Mouse (Mus musculus): ENCODE measurements around the gene Vwa7. TPM values are rescaled to one million over a fixed set of nuclear protein-coding genes. Genes with fewer than 3 reads are reported as not detected.

The Vwa7 gene
- total and polyA plus RNA-seq, 3 experiments: 9.8 to 10.4 TPM; not detected in 1

GRCm38 (mm10) chr17:35020551-35020950, 4.2 kb downstream of the Vwa7 start:
- peaks cover 22% of the 10 kb centered on the region for H3K79me2 ChIP-seq (ENCODE audit: control insufficient read depth, insufficient read depth, low read length, poor library complexity)
- H3K9ac ChIP-seq (ENCODE audit: control insufficient read depth, low read depth, low read length, poor library complexity, severe bottlenecking): peak overlapping the region; percentile 63
- no peaks in the 10 kb centered on the region for H3K27me3 ChIP-seq (ENCODE audit: control insufficient read depth in 1 of 2, insufficient read depth in 2 of 2, low read length in 2 of 2)
- H3K9me3 ChIP-seq (replicated peaks; ENCODE audit: insufficient read depth, low read length): no peaks in the 10 kb centered on the region
- no peak for TF ChIP-seq TAL1 (IDR thresholded peaks at IDR 0.05; ENCODE audit: low read length)
- no peak for TF ChIP-seq CHD1 (IDR thresholded peaks at IDR 0.05; ENCODE audit: low read depth, low read length)
- TF ChIP-seq ETS1 (IDR thresholded peaks at IDR 0.05; ENCODE audit: low read depth, low read length): no peak
- no peak for TF ChIP-seq MAFK (IDR thresholded peaks at IDR 0.05; ENCODE audit: borderline replicate concordance, low read depth, low read length)
- no peak for TF ChIP-seq RCOR1 (IDR thresholded peaks at IDR 0.05; ENCODE audit: low read depth, low read length)
- no peak for TF ChIP-seq TCF12 (IDR thresholded peaks at IDR 0.05; ENCODE audit: low read depth, low read length)
- TF ChIP-seq MXI1 (IDR thresholded peaks at IDR 0.05; ENCODE audit: low read depth, low read length): no peak
- no peak for TF ChIP-seq POLR2AphosphoS2 (IDR thresholded peaks at IDR 0.05; ENCODE audit: low read length)
- TF ChIP-seq ZNF384 (IDR thresholded peaks at IDR 0.05; ENCODE audit: low read depth, low read length): no peak
- H3K4me3 ChIP-seq (ENCODE audit: control insufficient read depth in 1 of 2, insufficient read depth in 1 of 2, low read depth in 2 of 2, low read length in 2 of 2): no peak overlapping the region
- peaks cover 0 to 41% of the 10 kb centered on the region in 2 experiments; a peak in 2 of 4 replicates for H3K36me3 ChIP-seq (ENCODE audit: control insufficient read depth in 1 of 2, insufficient read depth in 2 of 2, low read length in 2 of 2)
- peak overlapping the region; percentile 96 for H3K27ac ChIP-seq (ENCODE audit: control insufficient read depth, low read depth, low read length)
- DNase-seq (ENCODE audit: low read depth, low spot score): no peak
- H3K4me1 ChIP-seq (ENCODE audit: control insufficient read depth in 1 of 2, insufficient read depth in 2 of 2, low read length in 2 of 2): peaks cover 14 to 54% of the 10 kb centered on the region in 2 experiments

GRCm38 (mm10) chr17:35021163-35021808, 4.9 kb downstream of the Vwa7 start:
- TF ChIP-seq NRF1 (IDR thresholded peaks at IDR 0.05; ENCODE audit: insufficient read depth, low read depth, low read length, poor library complexity, severe bottlenecking) (no peak), POLR2AphosphoS2 (IDR thresholded peaks at IDR 0.05; ENCODE audit: low read length) (peak; percentile 1; the same call in 1 of the 2 replicates), SMC3 (IDR thresholded peaks at IDR 0.05; ENCODE audit: low read depth, low read length) (peak; percentile 90), KAT2A (conservative IDR thresholded peaks at IDR 0.05; ENCODE audit: low read depth, low read length) (no peak), CTCF (IDR thresholded peaks at IDR 0.05 in 2 of 3, conservative IDR thresholded peaks at IDR 0.05 in 1 of 3; ENCODE audit: control insufficient read depth in 1 of 3, insufficient read depth in 1 of 3, low read depth in 2 of 3, low read length in 3 of 3, poor library complexity in 1 of 3, severe bottlenecking in 1 of 3) (peak; percentile 93 to 99 (median 95)), RAD21 (IDR thresholded peaks at IDR 0.05; ENCODE audit: low read depth, low read length) (peak; percentile 84), E2F4 (IDR thresholded peaks at IDR 0.05; ENCODE audit: borderline replicate concordance, low read depth, low read length) (no peak), ZC3H11A (IDR thresholded peaks at IDR 0.05; ENCODE audit: low read depth, low read length) (peak; percentile 80), TBP (IDR thresholded peaks at IDR 0.05; ENCODE audit: low read depth, low read length) (peak; percentile 62; the same call in 1 of the 2 replicates), MXI1 (IDR thresholded peaks at IDR 0.05; ENCODE audit: low read depth, low read length) (peak; percentile 1; the same call in 1 of the 2 replicates), ETS1 (IDR thresholded peaks at IDR 0.05; ENCODE audit: low read depth, low read length) (peak; percentile 15; the same call in 1 of the 2 replicates), CHD2 (IDR thresholded peaks at IDR 0.05; ENCODE audit: low read length) (peak; percentile 6; the same call in 1 of the 2 replicates), MAZ (IDR thresholded peaks at IDR 0.05; ENCODE audit: low read depth, low read length) (peak; percentile 15; the same call in 1 of the 2 replicates), EP300 (IDR thresholded peaks at IDR 0.05; ENCODE audit: low read depth in 1 of 2, low read length in 2 of 2) (peak in 1 of 2 experiments; percentile 45; a peak in 1 of 4 replicates), SIN3A (IDR thresholded peaks at IDR 0.05; ENCODE audit: low read length) (no peak), ZMIZ1 (IDR thresholded peaks at IDR 0.05; ENCODE audit: low read depth, low read length) (no peak; the same call in 1 of the 2 replicates)
- peak overlapping the region; percentile 66 for H3K9ac ChIP-seq (ENCODE audit: control insufficient read depth, low read depth, low read length, poor library complexity, severe bottlenecking)
- H3K27me3 ChIP-seq (ENCODE audit: control insufficient read depth in 1 of 2, insufficient read depth in 2 of 2, low read length in 2 of 2): no peaks in the 10 kb centered on the region
- peak overlapping the region; percentile 96 for H3K27ac ChIP-seq (ENCODE audit: control insufficient read depth, low read depth, low read length)
- peaks cover 14 to 58% of the 10 kb centered on the region in 2 experiments for H3K4me1 ChIP-seq (ENCODE audit: control insufficient read depth in 1 of 2, insufficient read depth in 2 of 2, low read length in 2 of 2)
- H3K79me2 ChIP-seq (ENCODE audit: control insufficient read depth, insufficient read depth, low read length, poor library complexity): peaks cover 29% of the 10 kb centered on the region
- H3K36me3 ChIP-seq (ENCODE audit: control insufficient read depth in 1 of 2, insufficient read depth in 2 of 2, low read length in 2 of 2): peaks cover 0 to 46% of the 10 kb centered on the region in 2 experiments; a peak in 2 of 4 replicates
- DNase-seq (ENCODE audit: low read depth, low spot score): peak; percentile 90
- H3K9me3 ChIP-seq (replicated peaks; ENCODE audit: insufficient read depth, low read length): no peaks in the 10 kb centered on the region
- H3K4me3 ChIP-seq (ENCODE audit: control insufficient read depth in 1 of 2, insufficient read depth in 1 of 2, low read depth in 2 of 2, low read length in 2 of 2): peak overlapping the region in 1 of 2 experiments; percentile 31; a peak in 1 of 4 replicates

All from MEL (cell line).